Mouse (Mus musculus) adrenal gland, adult 2 months (tissue): Measurements from ENCODE around the gene Bpifa3. TPM values are rescaled to one million over a fixed set of nuclear protein-coding genes. Genes with fewer than 3 reads are reported as not detected.
"Not testable (repeated sequence)": the region's sequence is repeated elsewhere in the genome, so short reads cannot be mapped to it uniquely, and the experiment has no call there.

Experiments used
- DNase-seq: peaks from one replicate; pipeline ENCODE4 v3.0.0; 2021
- long read RNA-seq: library from polyadenylated mRNA; stranded (forward); transcript quantifications from one replicate; pipeline ENCODE4 v2.0.0, GENCODE M21; 2021
- polyA plus RNA-seq: library from polyadenylated mRNA; depleted of rRNA; stranded (reverse); fragments of >200 nt; gene quantifications from 2 replicates; pipeline ENCODE4 v1.2.3, GENCODE M21; 2012; rRNA removed
- total RNA-seq, 2 experiments: library from RNA; stranded (reverse); gene quantifications; 2 replicates each; pipeline ENCODE4 v1.2.3; 2021

Gene Bpifa3
- total RNA-seq (not detected), polyA plus RNA-seq (not detected in 2 replicates)
- long read RNA-seq = 0 reads

DNA sequence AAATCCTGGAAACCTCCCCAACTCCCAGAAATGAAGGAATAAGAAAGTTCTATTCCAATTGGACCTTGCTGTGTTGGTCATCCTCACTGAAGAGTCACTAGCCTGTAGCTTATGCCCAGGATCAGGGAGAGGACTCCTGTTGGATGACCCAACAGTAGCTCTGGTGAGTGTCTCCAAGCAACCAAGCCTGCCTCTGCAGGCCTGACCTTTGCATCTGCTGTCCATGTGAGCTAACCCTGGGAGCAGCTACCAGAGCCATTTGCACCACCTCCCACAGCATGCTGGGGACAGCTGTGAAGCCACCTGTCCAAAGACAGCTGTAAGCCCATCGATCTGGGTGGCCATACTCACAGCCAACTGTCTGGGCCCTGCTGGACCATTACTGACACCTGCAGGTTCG, at the start of gene Bpifa3:
Gene Bpifa3 (plus strand): TSS at position 217 of the 400 bp plus-strand sequence.
- DNase-seq = no peak

DNA sequence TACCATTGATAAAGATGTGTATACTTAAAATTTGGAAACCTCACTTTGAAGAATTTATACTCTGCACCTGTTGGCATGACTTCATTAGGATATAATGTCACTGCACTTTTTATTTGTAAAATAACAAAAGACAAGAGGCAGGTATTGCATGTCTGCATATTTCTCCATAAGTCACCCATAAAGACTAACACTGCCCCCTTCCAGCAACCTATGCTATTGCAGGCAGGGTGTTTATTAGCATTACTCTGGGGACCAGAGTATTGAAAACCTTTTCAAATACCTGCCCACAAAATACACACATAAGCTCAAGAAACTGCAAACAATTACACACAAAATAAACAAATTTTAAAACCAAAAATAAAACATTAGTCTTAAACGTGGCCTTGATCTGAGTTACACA, 32.4 kb upstream of the Bpifa3 start:
- DNase-seq = no peak

DNA sequence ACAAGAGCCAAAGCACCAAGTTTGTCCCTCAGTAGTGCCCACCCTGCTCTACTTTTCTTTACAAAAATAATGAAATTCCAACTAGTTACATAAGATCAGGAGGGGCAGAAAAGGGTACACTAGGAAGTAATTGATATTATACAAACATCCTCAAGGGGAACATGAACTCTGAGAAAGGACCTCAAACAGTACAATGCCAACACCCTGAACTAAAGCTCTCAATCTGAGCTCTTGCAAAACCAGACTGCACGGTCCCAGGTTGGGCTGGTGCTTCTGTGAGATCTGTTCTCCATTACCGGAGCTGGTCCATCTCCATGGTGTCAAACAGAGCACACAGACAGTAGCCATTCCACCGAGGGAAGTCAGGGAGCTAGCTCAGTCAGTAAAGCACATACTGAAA, 12.8 kb upstream of the Bpifa3 start:
- no peak for DNase-seq

DNA sequence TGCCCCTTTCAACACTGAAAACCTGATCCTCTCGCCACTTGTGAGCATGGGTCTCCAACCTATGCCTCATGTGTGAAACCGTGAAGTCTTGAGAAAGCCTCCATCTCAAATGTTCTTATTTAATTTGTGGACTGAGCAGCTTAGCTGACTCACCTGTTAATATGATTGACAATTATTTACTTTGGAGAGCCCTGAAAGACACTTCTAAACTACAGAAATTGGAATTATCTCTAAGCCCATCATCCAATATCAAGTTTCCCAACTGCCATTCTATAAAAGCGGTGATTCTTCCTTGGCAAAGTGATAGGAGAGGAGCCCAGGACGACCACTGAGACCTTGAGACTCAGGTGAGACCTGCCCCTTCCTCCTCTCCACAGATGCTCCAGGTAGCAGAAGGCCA, 12.4 kb downstream of the Bpifa3 start, which contains the start of gene Bpifa1:
Gene Bpifa1 (plus strand): TSS at position 301 of the 400 bp plus-strand sequence.
- no peak for DNase-seq

DNA sequence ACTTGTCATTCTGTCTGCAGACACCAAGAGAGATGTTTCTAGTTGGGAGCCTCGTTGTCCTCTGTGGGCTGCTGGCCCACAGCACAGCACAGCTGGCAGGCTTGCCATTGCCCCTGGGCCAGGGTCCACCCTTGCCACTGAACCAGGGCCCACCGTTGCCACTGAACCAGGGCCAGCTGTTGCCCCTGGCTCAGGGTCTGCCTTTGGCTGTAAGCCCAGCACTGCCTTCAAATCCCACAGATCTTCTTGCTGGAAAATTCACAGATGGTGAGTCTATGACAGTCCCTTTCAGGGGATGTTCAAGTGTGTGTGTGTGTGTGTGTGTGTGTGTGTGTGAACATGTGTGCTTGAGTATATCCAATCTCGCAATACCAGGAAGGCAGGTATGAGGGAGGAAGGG, 13.6 kb downstream of the Bpifa3 start:
- no peak for DNase-seq

DNA sequence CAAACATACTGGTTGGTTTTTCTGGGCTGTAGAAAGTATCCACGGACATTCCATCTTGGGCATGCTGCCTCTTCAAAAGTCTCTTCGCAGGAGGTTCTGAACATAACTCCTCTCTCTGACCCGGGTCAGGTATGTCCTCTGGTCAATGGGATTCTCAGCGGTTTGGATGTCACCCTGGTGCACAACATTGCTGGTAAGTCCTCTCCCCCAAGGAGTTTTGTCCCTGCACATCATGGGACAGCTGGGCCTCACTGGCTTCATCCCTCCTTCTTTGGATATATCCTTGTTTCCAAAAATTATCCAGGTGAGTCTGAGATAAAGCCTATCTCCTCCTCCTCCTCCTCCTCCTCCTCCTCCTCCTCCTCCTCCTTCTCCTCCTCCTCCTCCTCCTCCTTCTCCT, 17.4 kb downstream of the Bpifa3 start:
- DNase-seq = no peak

DNA sequence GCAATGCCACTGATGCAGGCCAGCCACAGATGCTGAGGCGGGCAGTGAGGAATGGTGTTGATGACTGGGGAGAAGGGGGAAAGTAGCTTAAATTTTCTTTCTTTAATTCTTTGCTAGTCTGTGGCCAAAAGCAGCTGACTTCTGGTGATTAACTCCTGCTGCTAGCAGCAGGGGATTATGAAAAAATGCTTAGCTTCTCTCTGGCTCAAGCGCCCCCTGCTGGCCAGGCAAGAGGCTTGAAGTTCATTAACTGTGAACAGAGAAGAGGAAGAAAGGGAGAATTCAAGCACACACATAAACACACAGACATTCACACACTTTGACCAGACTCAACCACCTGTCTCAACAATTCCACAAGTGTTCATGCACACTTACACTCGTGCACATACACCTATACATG, 28.3 kb downstream of the Bpifa3 start:
- DNase-seq = peak; percentile 33

DNA sequence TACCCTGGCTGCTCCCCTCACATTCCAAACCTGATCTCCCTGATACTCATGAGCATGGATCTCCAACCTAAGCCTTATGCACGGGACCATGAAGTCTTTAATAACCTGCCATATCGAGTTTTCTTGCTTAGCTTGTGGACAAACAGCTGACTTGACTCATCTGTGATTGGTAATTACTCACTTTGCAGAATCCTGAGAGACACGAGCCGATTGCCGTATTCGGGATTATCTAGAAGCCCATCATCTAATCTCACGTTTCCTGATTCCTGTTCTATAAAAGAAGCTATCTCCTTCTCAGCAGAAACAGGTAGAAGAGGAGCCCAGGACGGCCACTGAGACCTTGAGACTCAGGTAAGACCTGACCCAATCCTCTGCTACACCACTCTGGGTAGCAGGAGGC, 32.2 kb downstream of the Bpifa3 start, which contains the start of gene Bpifa5:
Gene Bpifa5 (plus strand): TSS at position 301 of the 400 bp plus-strand sequence.
- no peak for DNase-seq

DNA sequence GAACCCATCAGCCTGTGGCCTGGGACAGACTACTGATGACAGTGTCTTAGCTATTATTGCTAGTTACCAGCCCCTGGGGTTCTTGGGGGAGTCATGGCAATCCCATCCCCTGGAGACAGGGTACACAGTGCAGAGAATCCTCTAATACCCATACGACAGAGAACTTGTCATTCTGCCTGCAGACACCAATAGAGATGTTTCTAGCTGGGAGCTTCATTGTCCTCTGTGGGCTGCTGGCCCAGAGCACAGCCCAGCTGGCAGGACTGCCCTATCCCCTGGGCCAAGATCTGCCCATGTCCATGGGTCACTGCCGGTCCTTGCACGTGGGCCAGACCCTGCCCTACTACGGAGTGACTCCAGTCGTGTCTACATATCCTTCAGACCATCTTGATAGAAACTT, 33.2 kb downstream of the Bpifa3 start:
- no peak for DNase-seq

DNA sequence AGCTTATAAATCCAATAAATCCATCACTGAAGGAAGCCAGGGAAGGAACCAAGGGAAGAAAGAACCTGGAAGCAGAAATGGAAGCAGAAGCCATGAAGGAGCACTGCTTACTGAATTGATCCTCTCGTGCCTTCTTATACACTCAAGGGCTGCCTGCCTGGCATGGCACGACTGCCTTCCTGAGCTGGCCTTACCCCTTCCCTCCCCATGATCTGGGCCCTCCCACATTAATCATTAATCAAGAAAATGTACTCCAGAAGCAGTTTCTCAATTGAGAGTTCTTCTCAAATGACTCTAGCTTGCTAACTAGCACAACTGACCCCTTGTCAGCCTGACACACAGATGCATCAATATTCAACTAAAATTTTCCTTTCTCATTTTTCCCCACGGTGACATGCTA, 39.0 kb downstream of the Bpifa3 start:
- DNase-seq = no peak

DNA sequence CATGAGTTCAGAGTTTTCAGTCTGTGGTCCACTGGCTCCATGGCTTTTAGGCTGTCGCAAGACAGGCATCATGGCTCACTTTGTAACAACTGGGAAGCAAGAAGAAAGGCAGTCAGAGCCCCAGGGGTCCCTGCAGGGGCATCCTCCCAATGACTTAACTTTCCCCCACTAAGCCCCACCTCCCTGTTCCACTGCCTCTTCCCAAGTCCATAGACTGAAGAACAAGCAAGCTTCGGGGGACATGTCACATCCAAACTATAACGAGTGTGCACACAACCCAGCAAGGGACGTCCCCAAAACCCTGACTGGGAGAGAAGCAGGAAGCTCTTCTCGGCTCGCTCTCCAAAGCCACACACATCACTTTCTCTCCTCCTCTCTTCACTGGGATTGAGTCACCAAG, 41.5 kb downstream of the Bpifa3 start:
- DNase-seq = no peak

DNA sequence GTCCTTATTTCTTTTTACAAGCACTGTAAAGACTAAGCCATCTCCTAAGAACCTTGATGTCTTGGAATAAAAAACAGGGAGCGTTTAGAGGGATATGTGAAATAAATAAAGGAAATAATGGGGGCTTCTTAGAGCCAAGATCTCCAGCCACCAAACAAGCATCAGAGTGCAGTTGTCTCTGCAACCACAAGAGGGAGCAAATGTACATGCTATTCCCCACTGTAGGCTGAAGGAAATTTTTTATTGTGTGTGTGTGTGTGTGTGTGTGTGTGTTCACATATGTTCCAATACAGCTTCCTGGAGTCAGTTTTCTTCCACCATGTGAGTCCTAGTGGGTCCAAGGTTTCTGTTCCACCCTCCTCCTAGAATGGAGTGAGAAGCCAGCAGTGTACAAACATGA, 43.2 kb downstream of the Bpifa3 start:
- DNase-seq = no peak

DNA sequence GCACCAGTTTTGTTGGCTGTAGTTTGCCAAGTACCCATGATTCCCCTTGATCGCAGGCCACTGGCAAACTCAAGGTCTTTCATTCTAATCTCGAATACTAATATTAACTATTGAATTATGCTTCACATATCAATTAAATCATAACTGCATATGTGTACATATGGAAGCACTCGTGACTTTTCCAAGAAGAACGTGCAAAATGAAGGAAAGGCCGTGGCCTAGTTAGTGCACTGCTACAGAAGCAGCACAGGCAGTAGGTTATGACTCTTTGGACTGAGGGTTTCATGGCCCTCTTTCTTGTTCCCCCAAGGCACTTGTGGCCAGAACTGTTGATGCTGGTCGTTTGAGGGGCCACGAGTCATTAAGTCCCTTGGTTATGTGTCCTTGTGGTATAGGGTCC, 51.8 kb downstream of the Bpifa3 start:
- not testable (repeated sequence) for DNase-seq

DNA sequence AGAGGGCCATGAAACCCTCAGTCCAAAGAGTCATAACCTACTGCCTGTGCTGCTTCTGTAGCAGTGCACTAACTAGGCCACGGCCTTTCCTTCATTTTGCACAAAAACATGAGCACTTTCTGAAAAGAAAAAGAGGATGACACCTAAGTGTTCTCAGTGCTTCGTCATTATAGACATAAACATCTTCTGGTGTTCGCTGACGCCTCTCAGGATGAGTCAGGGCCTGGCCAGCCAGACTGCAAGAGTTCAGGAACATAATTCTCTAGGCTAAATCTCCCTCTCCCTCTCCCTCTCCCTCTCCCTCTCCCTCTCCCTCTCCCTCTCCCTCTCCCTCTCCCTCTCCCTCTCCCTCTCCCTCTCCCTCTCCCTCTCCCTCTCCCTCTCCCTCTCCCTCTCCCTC, 52.9 kb downstream of the Bpifa3 start:
- peak; percentile 32 for DNase-seq

DNA sequence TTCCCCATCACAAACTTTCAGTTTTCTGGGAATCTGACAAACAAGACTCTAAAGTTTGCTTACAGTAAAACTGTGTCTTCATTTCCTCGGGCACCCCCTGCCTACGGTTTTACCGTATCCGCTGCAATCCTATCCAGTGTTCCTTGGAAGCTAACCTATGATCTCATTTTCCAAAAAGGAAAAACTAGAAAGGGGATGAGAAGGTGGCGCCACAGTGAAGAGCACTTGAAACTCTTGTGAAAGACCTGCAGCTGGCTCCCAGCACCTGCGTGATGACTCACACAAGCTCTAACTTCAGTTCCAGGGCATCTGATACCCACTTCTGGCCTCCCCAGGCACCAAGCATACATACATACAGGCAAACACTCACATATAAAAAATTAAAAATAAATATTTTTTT, 55.2 kb downstream of the Bpifa3 start:
- DNase-seq = no peak

DNA sequence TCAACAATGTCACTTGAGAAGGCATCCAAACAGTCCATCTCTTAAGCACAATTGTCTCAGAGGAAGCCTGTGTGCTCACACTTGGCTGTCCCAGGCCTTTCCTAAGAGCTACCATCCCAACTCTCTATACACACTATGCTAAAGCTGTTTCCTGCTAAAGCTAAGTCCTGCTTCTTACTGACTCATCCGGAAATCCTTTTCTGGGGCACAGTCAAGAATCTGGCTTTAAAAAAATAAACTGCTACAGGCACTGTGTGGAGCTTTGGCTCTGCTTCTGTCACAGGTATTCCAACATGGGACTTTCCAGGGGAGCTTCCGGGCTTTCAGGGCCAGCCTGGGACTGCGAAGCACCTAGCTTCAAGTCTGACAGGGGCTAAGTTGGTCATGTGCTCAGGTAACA, 55.6 kb downstream of the Bpifa3 start:
- DNase-seq = no peak

DNA sequence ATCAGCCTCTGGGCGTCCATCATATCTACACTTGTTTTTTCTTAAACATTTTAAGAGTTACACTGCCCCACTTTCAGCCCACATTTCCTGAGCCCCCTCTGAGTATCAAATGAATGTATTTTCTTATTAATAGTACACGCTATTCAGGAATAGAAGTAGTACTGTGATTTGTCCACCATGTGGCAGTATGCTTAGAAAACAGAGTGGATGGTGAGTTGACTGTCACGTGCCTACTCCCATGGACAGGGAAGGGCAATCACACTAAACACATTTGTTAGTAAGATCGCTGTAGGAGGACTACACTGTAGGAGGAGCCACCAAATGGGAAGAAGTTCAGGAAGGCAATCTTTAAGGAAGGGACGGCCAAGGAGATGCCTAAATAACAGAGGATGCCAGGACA, 57.3 kb downstream of the Bpifa3 start:
- DNase-seq = no peak

Other genes starting within 250 kb of the Bpifa3 start
- gene Bpifb6, start 229.9 kb upstream of the Bpifa3 start, total RNA-seq = 1 to 10 TPM in 1 of 2 experiments, under 1 TPM in 1; 0.55 to 6.3 TPM
- gene Bpifb6, start 229.9 kb upstream of the Bpifa3 start, polyA plus RNA-seq = 0.06 TPM in 1 of 2 replicates, not detected in the other
- gene Bpifb3, start 212.1 kb upstream of the Bpifa3 start, total RNA-seq = not detected
- not detected in 2 replicates for gene Bpifb3, start 212.1 kb upstream of the Bpifa3 start, polyA plus RNA-seq
- not detected for gene Bpifb4, start 192.1 kb upstream of the Bpifa3 start, total RNA-seq
- 0.07 TPM in 1 of 2 replicates, not detected in the other for gene Bpifb4, start 192.1 kb upstream of the Bpifa3 start, polyA plus RNA-seq
- not detected for gene Bpifa6, start 155.4 kb upstream of the Bpifa3 start, total RNA-seq
- not detected in 2 replicates for gene Bpifa6, start 155.4 kb upstream of the Bpifa3 start, polyA plus RNA-seq
- gene Bpifa2, start 122.1 kb upstream of the Bpifa3 start, total RNA-seq = under 1 TPM; 0.49 to 0.55 TPM
- gene Bpifa2, start 122.1 kb upstream of the Bpifa3 start, polyA plus RNA-seq = not detected in 2 replicates
- gene Bpifa1, start 12.5 kb downstream of the Bpifa3 start, total RNA-seq = not detected
- gene Bpifa1, start 12.5 kb downstream of the Bpifa3 start, polyA plus RNA-seq = not detected in 2 replicates
- gene Bpifa5, start 32.3 kb downstream of the Bpifa3 start, total RNA-seq = not detected
- gene Bpifa5, start 32.3 kb downstream of the Bpifa3 start, polyA plus RNA-seq = not detected in 2 replicates
- gene Bpifb1, start 60.5 kb downstream of the Bpifa3 start, total RNA-seq = under 1 TPM; 0.17 to 0.23 TPM
- 0.06 and 0.27 TPM in 2 replicates for gene Bpifb1, start 60.5 kb downstream of the Bpifa3 start, polyA plus RNA-seq
- gene Bpifb5, start 93.4 kb downstream of the Bpifa3 start, total RNA-seq = under 1 TPM in 1 of 2 experiments, not detected in 1; 0.17 TPM
- gene Bpifb5, start 93.4 kb downstream of the Bpifa3 start, polyA plus RNA-seq = 0.40 and 0.54 TPM in 2 replicates
- gene Bpifb9a, start 127.5 kb downstream of the Bpifa3 start, total RNA-seq = not detected
- gene Bpifb9a, start 127.5 kb downstream of the Bpifa3 start, polyA plus RNA-seq = not detected in 2 replicates
- gene Bpifb9b, start 176.9 kb downstream of the Bpifa3 start, total RNA-seq = not detected
- gene Bpifb9b, start 176.9 kb downstream of the Bpifa3 start, polyA plus RNA-seq = not detected in 2 replicates
- gene Cdk5rap1, start 242.7 kb downstream of the Bpifa3 start, total RNA-seq = 10 to 100 TPM in 1 of 2 experiments, 1 to 10 TPM in 1; 9.7 to 14.4 TPM
- 5.9 and 7.1 TPM in 2 replicates for gene Cdk5rap1, start 242.7 kb downstream of the Bpifa3 start, polyA plus RNA-seq